Mouse (Mus musculus) stomach, postnatal 0 days (tissue): ENCODE data around the gene Dpy19l2.

ENCODE experiments used
- CTCF ChIP-seq: IDR thresholded peaks from 2 replicates; pipeline ENCODE4 v1.5.1; 2016; ENCODE audit warnings: antibody characterized with exemption, low read depth, mild to moderate bottlenecking, moderate library complexity
- EP300 ChIP-seq: optimal IDR thresholded peaks from 2 replicates; pipeline ENCODE3; 2016; ENCODE audit warnings: antibody characterized with exemption

DNA sequence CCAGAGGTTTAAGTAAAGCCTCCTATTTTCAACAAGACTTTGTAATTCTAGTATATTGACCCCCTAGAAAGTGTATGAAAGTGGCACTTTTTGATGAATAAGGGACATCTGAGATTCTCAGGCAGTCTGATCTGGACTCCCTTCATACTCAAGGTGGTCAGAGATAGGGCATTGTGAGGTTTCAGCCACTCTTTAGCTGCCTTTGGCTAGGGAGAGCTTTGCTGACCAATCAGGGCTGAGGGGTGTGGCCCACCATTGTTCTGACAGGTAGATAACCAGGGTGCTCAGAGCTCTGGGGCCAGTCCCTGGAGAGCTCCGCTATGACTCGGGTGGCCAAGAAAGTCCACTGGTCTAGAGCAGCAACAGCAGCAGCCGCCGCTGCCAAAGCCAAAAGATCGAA lies 71.2 kb downstream of the Dpy19l2 start, which contains the start of gene Cypt4:
- TF ChIP-seq CTCF = no peak
- no peak for TF ChIP-seq EP300
